Mouse (Mus musculus): Measurements from ENCODE around the gene Itpr1.

The Itpr1 gene

GRCm38 (mm10) chr6:108472748-108473147 lies 259.9 kb downstream of the Itpr1 start:
- DNase-seq (ENCODE audit: low read depth) = no peak

- peak; percentile 98 for DNase-seq (ENCODE audit: low read depth)
These were observed 263.9 kb downstream of the Itpr1 start for GRCm38 (mm10) chr6:108476797-108477235.

- peak; percentile 63 for DNase-seq (ENCODE audit: low read depth)
These were observed 264.7 kb downstream of the Itpr1 start for GRCm38 (mm10) chr6:108477602-108478001.

DNA sequence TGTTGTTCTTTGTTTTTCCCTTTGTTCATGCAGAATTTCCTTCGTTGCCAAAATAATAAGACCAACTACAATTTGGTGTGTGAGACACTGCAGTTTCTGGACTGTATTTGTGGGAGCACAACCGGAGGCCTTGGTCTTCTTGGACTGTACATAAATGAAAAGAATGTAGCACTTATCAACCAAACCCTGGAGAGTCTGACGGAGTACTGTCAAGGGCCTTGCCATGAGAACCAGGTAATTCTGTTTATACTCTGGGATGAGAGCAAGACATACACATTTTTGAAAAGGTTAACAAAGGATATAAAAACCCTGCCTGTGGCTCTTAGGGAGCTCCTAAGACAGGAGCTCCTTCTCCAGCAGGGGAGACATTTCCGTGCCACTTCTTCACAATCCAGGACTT lies 268.3 kb downstream of the Itpr1 start:
- DNase-seq (ENCODE audit: low read depth) = no peak

DNA sequence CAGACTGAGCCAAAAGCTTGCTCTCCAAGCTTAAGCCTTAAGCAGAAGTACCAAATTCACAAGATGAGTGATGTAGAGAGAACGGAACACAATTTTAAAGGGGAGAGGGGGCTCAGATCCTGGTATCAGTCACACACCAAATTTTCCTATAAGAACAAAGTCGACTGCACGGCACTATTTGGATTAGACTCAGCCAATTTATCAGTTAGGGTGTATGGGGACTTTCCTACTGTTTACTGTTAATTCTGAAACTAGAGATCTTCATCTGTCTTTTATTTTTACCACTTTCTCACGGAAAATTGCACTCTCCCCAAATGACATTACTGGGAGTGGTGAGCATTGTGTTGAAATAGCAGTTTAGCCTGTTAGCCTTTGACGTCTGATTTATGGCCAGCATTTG lies 269.6 kb downstream of the Itpr1 start:
- no peak for DNase-seq (ENCODE audit: low read depth)

DNA sequence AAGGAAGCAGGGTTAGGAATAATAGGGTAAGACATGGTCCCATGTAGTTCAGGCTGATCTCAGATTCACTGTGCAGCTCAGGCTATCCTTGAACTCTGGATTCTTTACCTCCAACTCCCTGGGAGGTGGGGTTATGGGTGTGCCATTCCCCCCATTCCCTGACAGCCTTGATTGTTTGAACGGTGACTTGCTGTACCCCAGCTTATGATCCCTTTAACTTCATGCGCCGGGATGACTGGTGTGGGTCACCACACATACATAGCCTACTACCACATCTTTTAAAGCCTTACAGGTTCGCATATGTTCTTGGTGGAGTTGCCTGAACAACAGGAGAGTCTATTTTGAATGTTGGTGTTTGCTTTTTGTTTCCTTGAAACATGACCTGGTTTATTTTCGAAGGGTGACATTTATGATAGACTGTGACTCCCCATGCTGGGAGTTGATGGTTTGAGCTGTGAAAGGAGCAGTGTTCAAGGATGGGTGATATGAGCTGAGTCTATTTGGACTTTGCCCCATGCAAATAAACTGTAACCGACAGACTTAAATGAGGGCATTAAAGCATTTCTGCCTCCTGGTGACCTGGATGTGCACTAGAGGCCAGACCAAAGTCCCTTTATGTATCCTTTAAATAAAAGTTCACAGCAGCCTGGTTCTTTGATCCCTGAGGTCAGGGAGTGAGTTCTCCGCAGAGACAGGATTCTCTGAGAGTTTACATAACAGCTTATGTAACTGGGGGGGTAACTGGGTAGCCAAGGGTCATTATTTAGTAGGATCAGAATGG lies 273.5 kb downstream of the Itpr1 start:
- no peak for DNase-seq (ENCODE audit: low read depth)

DNA sequence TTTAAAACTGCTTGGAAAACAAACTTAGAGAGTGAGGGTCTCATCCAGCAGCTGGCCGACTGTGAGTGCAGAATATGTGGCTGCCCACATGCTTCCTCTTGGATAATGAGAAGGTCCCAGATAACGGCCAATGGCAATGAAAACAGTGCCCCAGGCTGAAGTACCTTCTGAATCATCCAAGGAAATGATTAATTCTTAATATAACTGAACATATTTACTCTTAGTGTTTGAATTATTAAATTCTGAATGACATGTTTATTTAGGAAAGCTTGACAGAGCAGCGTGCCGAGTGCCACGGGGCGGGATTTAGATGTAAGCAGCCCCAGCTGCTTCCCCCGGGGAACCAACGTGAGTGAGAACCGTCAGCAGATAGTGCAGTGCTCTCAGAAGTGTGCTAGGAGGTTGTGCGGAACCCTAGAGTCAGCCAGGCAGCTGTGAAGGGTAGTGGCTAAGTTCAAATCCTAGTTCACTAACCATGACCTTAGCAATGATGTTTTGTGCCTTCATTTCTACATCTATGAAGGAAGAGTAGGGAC lies 274.5 kb downstream of the Itpr1 start:
- no peak for DNase-seq (ENCODE audit: low read depth)

DNA sequence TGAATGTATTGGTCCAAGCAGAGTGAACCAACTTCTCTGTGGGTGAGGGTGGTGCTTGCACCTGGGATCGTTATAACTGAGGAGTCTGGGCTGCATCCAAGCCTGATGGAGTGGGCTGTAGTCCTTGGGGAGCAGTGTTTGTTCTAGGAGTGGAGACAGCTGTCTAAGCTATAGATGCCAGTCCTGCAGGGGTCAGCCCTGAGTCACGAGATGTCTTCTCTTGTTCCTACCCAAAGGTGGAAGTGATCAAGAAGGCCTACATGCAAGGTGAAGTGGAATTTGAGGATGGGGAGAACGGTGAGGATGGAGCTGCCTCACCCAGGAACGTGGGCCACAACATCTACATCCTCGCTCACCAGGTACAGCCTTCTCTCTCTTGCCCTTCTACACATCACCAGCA lies 275.4 kb downstream of the Itpr1 start:
- DNase-seq (ENCODE audit: low read depth) = peak; percentile 34

DNA sequence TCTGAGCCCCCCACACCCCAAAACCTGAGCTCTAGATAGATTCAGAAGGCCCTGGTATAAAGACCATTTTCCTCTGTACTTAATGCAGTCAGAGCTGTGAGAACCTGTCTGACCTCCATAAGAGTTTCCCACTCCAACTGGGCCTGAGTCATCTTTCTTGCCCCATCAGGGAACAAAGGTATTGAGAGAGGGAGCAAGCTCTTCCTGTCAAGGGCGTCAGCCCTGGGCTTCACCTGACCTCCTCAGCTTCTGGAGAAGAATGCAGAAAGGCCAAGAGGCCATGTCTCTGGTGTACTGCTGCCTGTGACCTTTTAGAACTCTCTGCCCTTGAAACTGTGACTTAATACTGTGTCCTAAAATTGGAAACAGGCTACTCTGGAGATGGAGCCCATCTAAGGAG lies 279.1 kb downstream of the Itpr1 start:
- DNase-seq (ENCODE audit: low read depth) = no peak

- no peak for DNase-seq (ENCODE audit: low read depth)
These were observed 280.9 kb downstream of the Itpr1 start for GRCm38 (mm10) chr6:108493753-108494152.

GRCm38 (mm10) chr6:108494185-108494804 lies 281.4 kb downstream of the Itpr1 start:
- DNase-seq (ENCODE audit: low read depth) = no peak

- DNase-seq (ENCODE audit: low read depth) = no peak
These were observed 282.1 kb downstream of the Itpr1 start for GRCm38 (mm10) chr6:108494994-108495393.

- DNase-seq (ENCODE audit: low read depth) = peak; percentile 28
These were observed 285.2 kb downstream of the Itpr1 start for GRCm38 (mm10) chr6:108498070-108498469.

DNA sequence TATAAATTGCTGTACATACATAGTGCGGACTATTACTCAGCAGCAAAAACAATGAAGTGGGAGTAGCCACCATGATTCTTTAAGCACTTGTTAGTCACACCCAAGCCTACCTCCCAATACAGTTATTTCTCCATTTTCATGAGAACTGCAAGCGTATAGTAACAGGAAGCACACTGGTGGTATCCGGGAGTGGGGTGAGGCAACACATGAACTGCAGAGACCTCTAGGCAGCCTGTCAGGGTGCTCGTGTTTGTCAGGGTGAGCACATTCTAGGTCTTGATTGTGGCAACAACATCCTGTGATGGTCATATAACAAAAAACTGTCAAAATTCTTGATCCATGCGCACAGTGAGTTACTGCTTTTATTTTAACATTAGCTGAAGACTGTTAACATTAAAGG lies 290.8 kb downstream of the Itpr1 start:
- peak; percentile 87 for DNase-seq (ENCODE audit: low read depth)

GRCm38 (mm10) chr6:108504717-108505116 lies 291.8 kb downstream of the Itpr1 start:
- DNase-seq (ENCODE audit: low read depth) = peak; percentile 12

GRCm38 (mm10) chr6:108506161-108506560 lies 293.3 kb downstream of the Itpr1 start:
- no peak for DNase-seq (ENCODE audit: low read depth)

- no peak for DNase-seq (ENCODE audit: low read depth)
These were observed 294.4 kb downstream of the Itpr1 start for GRCm38 (mm10) chr6:108507337-108507736.

GRCm38 (mm10) chr6:108509320-108509719 lies 296.4 kb downstream of the Itpr1 start:
- DNase-seq (ENCODE audit: low read depth) = no peak

DNA sequence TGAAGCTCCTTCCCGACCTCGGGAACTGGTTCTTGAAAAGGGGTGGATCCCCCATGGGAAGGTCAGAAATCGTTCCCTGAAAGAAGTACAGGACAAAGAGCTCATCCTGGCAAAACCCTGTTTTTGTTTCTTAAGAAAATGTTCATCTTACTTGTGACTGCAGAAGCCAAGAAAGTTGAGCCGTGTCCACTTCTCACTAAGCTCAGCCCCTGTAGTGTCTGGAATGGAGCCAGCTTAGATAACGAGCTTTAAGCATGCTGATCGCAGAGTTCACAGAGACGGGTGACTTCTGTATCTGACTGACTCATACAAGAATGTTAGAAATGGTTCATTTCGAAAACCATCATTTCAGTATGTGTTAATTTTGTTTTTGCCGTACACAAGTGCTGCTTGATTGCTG lies 297.2 kb downstream of the Itpr1 start:
- peak; percentile 18 for DNase-seq (ENCODE audit: low read depth)

DNA sequence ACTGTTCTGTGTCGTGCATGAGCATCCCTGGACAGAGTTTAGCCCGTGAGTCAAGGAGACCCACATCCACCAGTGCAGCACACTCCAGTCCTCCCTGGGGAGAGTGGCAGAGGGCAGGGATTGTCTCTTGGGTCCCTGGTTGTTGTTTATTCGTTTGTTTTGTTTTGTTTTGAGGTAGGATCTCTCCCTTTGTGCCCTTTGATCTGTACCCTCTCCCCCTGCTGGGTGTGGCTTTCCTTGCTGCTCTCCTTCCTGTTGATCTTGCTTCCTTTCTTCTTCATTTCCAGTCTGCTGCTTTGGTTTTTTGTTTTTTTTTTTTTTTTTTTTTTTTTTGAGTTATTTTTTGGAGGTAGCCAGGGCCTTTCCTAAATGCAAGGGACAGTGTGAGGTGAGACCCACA lies 299.2 kb downstream of the Itpr1 start:
- DNase-seq (ENCODE audit: low read depth) = no peak

DNA sequence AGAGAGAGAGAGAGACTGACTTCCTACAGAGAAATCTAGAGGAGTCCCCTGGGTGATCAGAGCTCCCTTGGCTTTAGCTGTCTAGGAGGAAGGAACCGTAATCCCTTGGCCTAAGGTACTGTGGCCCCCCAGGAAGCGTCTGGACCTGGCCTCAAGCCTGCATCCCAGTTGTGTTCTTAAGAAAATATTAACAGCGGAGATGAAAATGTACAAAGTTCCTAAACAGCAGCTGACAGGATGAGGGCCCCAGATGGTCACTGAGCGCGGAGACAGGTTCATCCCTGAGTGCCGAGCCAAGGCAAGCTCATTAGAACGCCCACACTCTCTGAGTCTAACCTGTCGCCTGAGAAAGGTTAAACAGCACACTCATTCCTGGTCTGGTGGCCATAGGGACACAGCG lies 300.1 kb downstream of the Itpr1 start:
- no peak for DNase-seq (ENCODE audit: low read depth)

DNA sequence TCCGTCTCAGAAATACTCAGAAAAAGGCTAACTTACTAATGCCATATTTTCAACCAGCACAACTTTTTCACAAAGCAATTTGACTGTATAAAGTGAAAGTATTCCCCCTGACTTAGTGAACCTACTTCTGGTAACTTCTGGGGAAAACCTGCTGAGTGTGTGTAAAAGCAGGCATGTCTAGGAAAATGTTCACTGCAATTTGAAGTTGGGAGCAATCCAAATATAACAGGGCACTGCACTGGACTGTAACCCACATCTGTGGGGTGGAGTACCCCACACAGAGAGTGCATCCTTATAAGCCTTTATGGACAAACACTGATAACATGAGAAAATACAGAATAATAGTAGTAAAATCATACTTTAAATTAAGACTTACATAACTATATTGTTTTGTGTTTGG lies 303.4 kb downstream of the Itpr1 start:
- DNase-seq (ENCODE audit: low read depth) = no peak

GRCm38 (mm10) chr6:108517241-108517981 lies 304.5 kb downstream of the Itpr1 start:
- DNase-seq (ENCODE audit: low read depth) = peak; percentile 45
